Mouse (Mus musculus): Measurements from ENCODE around the gene Fuca1.

The Fuca1 gene

DNA sequence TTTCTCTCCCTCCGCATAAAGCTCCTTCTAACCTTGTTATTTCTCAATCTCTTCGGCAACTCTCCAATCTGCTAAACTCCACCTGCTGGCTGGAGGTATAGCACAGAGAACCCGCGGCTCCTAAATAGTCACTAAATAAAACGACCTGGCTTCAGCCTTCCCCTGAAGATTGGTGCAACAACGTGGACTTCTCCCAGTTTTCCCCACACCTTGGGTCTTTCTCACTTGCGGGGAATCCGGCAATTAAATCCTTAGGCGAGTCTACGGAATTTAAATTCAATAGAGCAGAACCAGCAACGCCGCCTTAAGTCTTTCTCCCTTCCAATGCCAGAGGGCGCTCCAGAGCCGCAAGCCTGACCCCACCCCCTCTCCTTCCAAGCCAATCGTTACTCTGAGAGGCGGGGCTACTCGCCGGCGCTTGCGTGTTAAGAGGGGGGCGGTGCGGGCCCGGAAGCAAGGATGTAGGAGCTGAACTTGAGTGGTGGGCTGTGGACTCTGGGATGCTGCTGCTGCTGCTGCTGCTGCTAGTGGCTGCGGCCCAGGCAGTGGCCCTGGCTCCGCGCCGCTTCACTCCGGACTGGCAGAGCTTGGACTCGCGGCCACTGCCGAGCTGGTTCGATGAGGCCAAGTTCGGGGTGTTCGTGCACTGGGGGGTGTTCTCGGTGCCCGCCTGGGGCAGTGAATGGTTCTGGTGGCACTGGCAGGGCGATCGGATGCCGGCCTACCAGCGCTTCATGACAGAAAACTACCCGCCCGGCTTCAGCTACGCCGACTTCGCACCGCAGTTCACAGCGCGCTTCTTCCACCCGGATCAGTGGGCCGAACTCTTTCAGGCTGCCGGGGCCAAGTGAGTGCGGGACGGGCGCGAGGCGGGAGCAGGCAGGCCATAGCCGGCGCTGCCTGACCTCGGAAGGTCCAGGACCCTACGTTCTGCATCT lies at the start of gene Fuca1:
Fuca1 (plus strand) TSS at position 432 of the 938 bp plus-strand sequence.
- peak; percentile 98 to 99 for DNase-seq

- DNase-seq: no peak
These were observed 48.5 kb upstream of the Fuca1 start for GRCm38 (mm10) chr4:135872015-135872414.

- DNase-seq: no peak
These were observed 47.7 kb upstream of the Fuca1 start for GRCm38 (mm10) chr4:135872589-135873391.

DNA sequence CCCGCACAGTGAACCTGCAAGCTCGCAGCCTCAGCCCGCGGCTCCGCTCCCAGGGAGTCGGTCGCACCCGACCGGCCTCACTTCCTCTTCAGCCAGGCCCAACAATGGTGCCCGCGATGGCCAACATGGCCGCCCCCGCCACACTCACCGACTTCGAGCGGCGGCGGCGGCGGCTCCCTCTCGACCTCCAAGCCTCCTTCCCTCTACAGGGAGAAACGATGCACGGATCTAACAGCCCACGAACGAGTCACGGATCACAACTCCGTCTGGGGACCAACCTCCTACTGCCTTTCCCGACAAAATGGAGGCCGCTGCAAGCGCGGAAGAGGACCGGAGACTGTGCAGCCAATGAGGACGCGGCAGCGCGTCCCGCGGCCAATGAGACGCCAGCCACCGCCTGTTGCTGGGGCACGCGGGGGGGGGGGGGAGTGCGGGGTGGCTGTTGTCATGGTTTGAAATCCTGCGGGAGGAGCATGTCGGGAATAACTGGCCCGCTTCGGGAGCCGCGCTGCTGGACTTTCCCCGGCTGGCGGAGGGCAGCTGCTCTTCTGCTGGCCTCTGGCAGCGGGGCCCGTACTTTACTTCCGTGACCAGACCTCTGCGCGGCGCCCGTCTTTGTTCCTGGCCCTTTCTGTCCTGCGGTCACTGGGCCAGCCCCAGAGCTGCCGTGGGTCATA lies 46.9 kb upstream of the Fuca1 start, which contains the start of gene Pnrc2:
Pnrc2 (minus strand) TSS at position 325 of the 677 bp plus-strand sequence.
- peak; percentile 92 to 93 for DNase-seq

DNA sequence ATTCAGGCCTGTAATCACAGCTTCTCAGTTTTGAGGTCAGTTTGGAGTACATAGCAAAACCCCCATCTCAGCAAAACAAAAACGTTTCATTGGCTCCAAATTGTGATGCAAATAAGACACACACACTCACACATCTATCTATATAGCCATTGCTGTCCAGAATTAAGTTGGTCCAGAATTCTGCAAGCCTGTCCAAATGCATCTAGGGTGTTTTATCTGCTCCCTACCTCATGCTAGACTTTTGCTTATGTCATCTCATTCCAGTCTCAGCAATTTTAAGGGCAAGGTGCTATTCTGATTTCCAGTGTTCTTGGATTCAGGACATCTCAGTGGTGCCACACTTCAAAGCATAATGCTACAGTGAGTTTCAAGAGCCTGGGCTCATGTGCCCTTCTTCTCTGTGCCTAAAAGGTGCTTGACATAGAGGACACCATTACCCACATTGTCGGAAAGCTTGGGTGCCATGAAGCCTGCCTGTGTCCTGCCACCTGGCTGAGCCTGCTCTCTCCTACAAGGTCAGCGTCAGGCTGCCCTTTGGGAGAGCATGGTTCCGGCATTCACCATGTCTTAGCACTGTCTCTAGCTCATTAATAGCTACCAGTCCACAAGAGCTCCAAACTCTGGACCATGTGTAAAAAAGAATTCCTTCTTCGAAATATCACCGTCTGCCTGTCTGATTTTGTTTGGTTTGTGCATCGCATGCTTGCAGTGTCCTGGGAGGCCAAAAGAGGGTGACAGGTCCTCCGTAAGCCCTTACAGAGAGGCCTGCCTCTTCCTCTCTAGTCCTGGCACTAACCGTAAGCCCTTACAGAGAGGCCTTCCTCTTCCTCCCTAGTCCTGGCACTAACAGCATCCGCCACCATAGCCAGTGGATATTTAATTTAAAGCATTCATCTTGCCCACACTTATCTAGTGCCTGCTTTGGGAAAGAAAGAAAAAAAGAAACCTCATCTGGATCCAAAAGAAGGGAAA lies 45.7 kb upstream of the Fuca1 start:
- DNase-seq: no peak

GRCm38 (mm10) chr4:135875546-135875945 lies 45.0 kb upstream of the Fuca1 start:
- no peak for DNase-seq

GRCm38 (mm10) chr4:135875991-135876582 lies 44.4 kb upstream of the Fuca1 start:
- DNase-seq: peak; percentile 57 to 64

GRCm38 (mm10) chr4:135876583-135877020 lies 43.9 kb upstream of the Fuca1 start:
- peak; percentile 46 to 50 for DNase-seq

DNA sequence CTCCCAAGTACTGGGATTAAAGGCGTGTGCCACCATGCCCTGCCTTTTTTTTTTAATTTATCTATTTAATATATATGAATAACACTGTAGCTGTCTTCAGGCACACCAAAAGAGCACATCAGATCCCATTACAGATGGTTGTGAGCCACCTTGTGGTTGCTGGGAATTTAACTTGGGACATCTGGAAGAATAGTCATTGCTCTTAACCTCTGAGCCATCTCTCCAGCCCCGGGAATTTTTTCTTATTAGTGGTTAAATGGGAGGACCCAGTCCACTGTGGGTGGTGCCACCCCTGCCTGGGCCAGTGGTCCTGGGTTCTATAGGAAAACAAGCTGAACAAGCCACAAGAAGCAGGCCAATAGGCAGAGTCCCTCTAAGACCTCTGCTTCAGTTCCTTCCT lies 42.8 kb upstream of the Fuca1 start:
- peak in 1 of 2 experiments; percentile 32 for DNase-seq

DNA sequence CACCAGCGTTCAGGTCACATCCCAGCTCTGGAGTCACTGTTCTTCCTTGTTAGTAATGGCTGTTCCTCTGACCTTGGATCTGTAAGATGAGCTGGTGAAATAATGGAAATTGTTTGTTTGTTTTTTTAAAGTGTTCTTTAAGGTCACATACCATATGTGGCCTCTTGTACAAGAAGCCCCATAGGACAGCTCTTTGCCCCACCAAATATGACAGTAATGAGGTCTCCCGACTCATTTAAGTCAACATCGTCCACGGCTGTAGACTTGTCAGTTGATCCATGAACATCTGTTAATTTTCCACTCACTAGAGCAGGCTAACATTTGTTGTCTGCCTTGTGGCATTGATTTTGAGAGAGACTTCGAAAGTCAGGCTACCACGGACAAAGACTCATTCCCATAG lies 41.5 kb upstream of the Fuca1 start:
- DNase-seq: no peak

GRCm38 (mm10) chr4:135880018-135880417 lies 40.5 kb upstream of the Fuca1 start:
- DNase-seq: no peak

GRCm38 (mm10) chr4:135880576-135880975 lies 40.0 kb upstream of the Fuca1 start:
- DNase-seq: no peak

GRCm38 (mm10) chr4:135882023-135882422 lies 38.5 kb upstream of the Fuca1 start:
- no peak for DNase-seq

DNA sequence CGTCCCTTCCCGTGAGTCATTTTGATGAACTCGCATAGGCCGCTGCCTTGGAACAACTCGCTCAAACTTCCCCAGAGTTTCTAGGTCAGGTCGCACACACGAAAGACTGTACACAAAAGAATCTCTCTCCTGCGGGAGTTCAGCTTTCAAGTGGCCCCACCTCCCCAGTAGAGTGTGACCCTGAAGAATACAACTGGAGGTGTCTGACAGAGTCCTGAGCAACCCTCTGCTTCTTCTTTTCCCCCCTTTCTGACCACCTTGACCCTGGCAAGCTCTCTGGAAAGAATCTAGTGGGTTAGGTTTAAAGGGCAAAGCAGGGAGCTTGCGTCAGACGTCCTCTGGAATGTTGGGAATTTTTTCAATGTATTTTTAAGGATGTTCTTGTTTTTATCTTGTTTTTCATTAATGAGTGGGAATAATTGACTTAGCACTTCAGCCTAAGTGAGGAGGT lies 37.1 kb upstream of the Fuca1 start:
- DNase-seq: no peak

DNA sequence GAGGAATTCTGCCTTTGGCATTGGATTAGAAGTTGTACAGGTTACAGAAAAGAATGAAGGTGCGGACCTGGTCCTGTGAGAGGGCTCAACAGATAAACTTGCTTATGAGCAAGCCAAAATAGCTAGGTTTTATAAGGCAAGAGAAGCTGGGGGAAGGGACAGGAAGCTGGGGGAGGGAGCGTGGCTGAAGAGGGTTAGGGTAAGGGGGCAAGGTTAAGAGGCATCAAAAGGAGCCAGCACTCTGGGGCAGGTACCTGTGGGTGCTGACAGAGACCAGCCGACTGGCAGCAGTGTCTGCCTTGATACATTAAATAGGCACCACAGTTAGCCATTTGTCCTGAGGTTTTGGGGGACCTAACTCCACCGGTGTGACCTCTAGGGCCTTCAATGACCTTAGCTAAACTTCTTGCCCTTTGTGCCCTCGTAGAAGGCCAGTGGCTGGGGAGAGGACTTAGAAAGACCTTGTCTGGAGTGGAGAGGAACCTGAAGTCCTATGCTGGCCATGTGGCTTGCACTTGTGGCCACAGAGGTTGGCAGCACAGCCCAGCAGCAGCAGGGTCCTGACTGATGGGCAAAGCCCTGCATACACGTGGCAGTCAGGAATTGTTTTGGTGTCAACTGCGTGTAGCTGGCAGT lies 36.5 kb upstream of the Fuca1 start:
- no peak for DNase-seq

DNA sequence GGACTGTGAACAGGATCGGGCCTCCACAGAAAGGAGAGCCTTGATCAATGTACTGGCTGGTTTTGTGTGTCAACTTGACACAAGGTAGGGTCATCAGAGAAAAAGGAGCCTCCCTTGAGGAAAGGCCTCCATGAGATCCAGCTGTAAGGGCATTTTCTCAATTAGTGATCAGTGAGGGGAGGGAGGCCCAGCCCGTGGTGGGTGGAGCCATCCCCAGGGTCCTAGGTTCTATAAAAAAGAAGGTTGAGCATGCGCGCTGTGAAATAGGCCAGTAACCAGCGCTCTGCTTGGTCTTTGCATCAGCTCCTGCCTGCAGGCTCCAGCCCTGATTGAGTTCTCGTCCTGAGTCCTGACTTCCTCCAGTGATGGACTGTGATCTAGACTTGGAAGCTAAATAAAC lies 36.0 kb upstream of the Fuca1 start:
- no peak for DNase-seq

- no peak for DNase-seq
These were observed 34.9 kb upstream of the Fuca1 start for GRCm38 (mm10) chr4:135885676-135886075.

DNA sequence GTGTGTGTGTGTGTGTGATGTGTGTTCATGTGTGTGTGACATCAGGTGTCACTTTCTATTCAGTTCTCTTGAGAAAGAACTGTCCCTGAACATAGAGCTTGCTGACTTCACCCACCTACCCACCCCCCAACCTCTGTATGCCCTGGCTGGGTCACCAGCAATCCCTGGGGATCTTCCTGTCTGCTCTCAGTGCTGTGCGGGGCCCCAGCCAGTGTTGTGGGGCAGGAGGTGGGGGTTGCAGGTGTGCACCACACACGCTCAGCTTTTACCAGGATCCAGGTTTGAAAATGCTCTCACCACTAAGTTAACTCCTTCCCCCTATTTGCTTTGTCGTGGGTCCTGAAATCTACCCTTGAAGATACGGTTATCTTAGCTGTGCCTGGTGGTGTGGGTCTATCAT lies 34.4 kb upstream of the Fuca1 start:
- no peak for DNase-seq

GRCm38 (mm10) chr4:135888448-135889057 lies 32.0 kb upstream of the Fuca1 start:
- no peak for DNase-seq

Data from cerebellum, postnatal 10 days (tissue).